Mouse (Mus musculus): ENCODE measurements around the gene Adh4. TPM values are rescaled to one million over a fixed set of nuclear protein-coding genes. Genes with fewer than 3 reads are reported as not detected.
"Not testable (repeated sequence)": the region's sequence is repeated elsewhere in the genome, so short reads cannot be mapped to it uniquely, and the experiment has no call there.

The Adh4 gene
- polyA plus RNA-seq (2014; fragmentation: Nextera tagmentation; extraction: Ambion mirVana) = not detected in 2 replicates

GRCm38 (mm10) chr3:138415121-138415690 lies at the start of gene Adh4:
Adh4 (plus strand) TSS chr3:138415466.
- DNase-seq (ENCODE audit: low spot score) (no peak), ATAC-seq (replicated peaks; ENCODE audit: low FRiP score) (no peak)
- no peaks in the 10 kb centered on the region for H3K36me3 ChIP-seq (ENCODE audit: control insufficient read depth, insufficient read depth, low read length)
- no peaks in the 10 kb centered on the region for H3K4me1 ChIP-seq (replicated peaks; ENCODE audit: control insufficient read depth, insufficient read depth, low read length)
- 79% methylated on average over 6 of the region's 6 CpGs for WGBS
- H3K4me2 ChIP-seq = no peak within 1 kb of the TSS
- no peak within 1 kb of the TSS for H3K27ac ChIP-seq (ENCODE audit: low read depth, low read length)
- no peak within 1 kb of the TSS for H3K9ac ChIP-seq (ENCODE audit: low read depth, low read length)
- H3K4me3 ChIP-seq (ENCODE audit: low read depth, low read length) = no peak within 1 kb of the TSS
- H3K9me3 ChIP-seq (ENCODE audit: control insufficient read depth, low read length) = no peaks in the 10 kb centered on the region
- H3K27me3 ChIP-seq (replicated peaks; ENCODE audit: control insufficient read depth, insufficient read depth, low read length) = no peaks in the 10 kb centered on the region

DNA sequence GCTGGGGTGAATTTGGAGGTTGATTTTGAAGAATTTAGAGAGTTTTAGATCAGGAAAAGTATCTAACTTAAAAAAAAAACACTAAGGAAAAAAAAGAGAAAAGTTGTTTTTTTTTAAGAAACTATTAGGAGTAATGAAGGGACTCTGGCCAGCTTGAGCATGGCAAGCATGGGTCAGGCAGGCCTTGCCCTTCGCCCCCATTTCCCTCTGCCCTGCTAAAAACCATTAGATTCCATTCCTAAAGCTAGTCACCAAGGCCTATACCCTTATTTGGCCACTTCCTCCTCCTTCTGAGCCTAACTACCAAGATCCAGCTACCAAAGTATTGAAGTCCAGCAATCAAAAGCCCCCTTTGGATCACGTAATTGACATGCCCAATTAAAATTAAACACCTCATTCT lies 49.1 kb upstream of the Adh4 start:
- ATAC-seq (replicated peaks; ENCODE audit: low FRiP score) = no peak
- 70% methylated on average over 2 of the region's 2 CpGs for WGBS
- H3K27ac ChIP-seq (ENCODE audit: low read depth, low read length) = no peak overlapping the region

DNA sequence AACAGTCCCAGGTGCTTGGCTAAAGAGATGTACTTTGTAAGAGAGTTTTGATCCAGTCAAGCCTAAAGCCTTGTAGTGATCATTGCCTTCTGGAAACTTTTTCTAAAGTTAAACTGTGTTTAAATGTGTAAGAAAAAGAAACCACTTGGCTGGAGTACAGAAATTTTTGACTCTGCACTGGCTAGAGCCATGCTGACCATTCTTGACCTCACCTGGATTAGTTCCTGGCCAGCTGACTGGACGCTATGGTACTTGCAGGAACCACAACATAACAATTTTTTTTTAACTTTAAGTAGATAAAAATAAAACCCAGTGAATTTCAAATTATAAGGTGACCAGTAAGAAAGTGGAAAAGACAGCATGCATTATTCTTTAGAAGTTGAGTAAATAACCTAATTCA lies 45.7 kb upstream of the Adh4 start:
- H3K27ac ChIP-seq (ENCODE audit: low read depth, low read length) = no peak overlapping the region
- H3K4me3 ChIP-seq (ENCODE audit: low read depth, low read length) = no peak overlapping the region
- H3K9me3 ChIP-seq (ENCODE audit: control insufficient read depth, low read length) = no peaks in the 10 kb centered on the region
- no peak for ATAC-seq (replicated peaks; ENCODE audit: low FRiP score)
- H3K27me3 ChIP-seq (replicated peaks; ENCODE audit: control insufficient read depth, insufficient read depth, low read length) = no peaks in the 10 kb centered on the region
- WGBS = 67% methylated on average over 1 of the region's 1 CpGs
- no peaks in the 10 kb centered on the region for H3K36me3 ChIP-seq (ENCODE audit: control insufficient read depth, insufficient read depth, low read length)
- H3K4me1 ChIP-seq (replicated peaks; ENCODE audit: control insufficient read depth, insufficient read depth, low read length) = no peaks in the 10 kb centered on the region
- H3K4me2 ChIP-seq = no peak overlapping the region
- DNase-seq (ENCODE audit: low spot score) = no peak
- no peak overlapping the region for H3K9ac ChIP-seq (ENCODE audit: low read depth, low read length)

More for the DNA sequence above, 49.1 kb upstream of the Adh4 start:
- H3K4me2 ChIP-seq = no peak overlapping the region
- no peaks in the 10 kb centered on the region for H3K27me3 ChIP-seq (replicated peaks; ENCODE audit: control insufficient read depth, insufficient read depth, low read length)
- DNase-seq (ENCODE audit: low spot score) = no peak
- no peaks in the 10 kb centered on the region for H3K9me3 ChIP-seq (ENCODE audit: control insufficient read depth, low read length)
- no peak overlapping the region for H3K9ac ChIP-seq (ENCODE audit: low read depth, low read length)
- H3K4me1 ChIP-seq (replicated peaks; ENCODE audit: control insufficient read depth, insufficient read depth, low read length) = no peaks in the 10 kb centered on the region
- no peaks in the 10 kb centered on the region for H3K36me3 ChIP-seq (ENCODE audit: control insufficient read depth, insufficient read depth, low read length)
- no peak overlapping the region for H3K4me3 ChIP-seq (ENCODE audit: low read depth, low read length)

- H3K27me3 ChIP-seq (replicated peaks; ENCODE audit: control insufficient read depth, insufficient read depth, low read length); H3K4me2 ChIP-seq; H3K36me3 ChIP-seq (ENCODE audit: control insufficient read depth, insufficient read depth, low read length); H3K9ac ChIP-seq (ENCODE audit: low read depth, low read length); H3K27ac ChIP-seq (ENCODE audit: low read depth, low read length); DNase-seq (ENCODE audit: low spot score); H3K4me1 ChIP-seq (replicated peaks; ENCODE audit: control insufficient read depth, insufficient read depth, low read length); H3K9me3 ChIP-seq (ENCODE audit: control insufficient read depth, low read length); H3K4me3 ChIP-seq (ENCODE audit: low read depth, low read length); ATAC-seq (replicated peaks; ENCODE audit: low FRiP score): not testable (repeated sequence)
- 64% methylated on average over 4 of the region's 4 CpGs for WGBS
These were observed 45.0 kb upstream of the Adh4 start for GRCm38 (mm10) chr3:138370289-138370688.

DNA sequence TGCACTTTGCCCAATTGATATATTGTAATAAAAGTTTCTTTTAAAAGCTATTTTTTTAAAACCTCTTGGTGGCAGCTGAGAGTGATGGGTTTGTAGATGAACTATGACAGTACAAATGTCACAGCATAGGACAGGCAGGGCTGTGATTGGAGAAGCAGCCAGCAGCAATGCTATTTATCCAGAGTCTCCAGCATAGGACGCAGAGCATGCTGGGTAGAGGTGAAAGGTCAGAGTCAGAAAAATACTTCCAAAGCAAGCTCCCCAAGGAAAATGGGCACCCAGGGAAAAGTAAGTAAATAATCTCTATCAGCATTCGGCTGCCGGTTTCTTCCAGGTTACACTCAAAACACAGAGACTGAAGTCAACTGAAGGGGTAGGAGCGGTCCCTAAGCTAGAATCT lies 41.3 kb upstream of the Adh4 start:
- H3K36me3 ChIP-seq (ENCODE audit: control insufficient read depth, insufficient read depth, low read length) = no peaks in the 10 kb centered on the region
- no peak overlapping the region for H3K4me2 ChIP-seq
- WGBS = 76% methylated on average over 4 of the region's 4 CpGs
- no peak overlapping the region for H3K9ac ChIP-seq (ENCODE audit: low read depth, low read length)
- no peaks in the 10 kb centered on the region for H3K4me1 ChIP-seq (replicated peaks; ENCODE audit: control insufficient read depth, insufficient read depth, low read length)
- DNase-seq (ENCODE audit: low spot score) = no peak
- no peak for ATAC-seq (replicated peaks; ENCODE audit: low FRiP score)
- H3K27me3 ChIP-seq (replicated peaks; ENCODE audit: control insufficient read depth, insufficient read depth, low read length) = no peaks in the 10 kb centered on the region
- no peak overlapping the region for H3K27ac ChIP-seq (ENCODE audit: low read depth, low read length)
- no peaks in the 10 kb centered on the region for H3K9me3 ChIP-seq (ENCODE audit: control insufficient read depth, low read length)
- no peak overlapping the region for H3K4me3 ChIP-seq (ENCODE audit: low read depth, low read length)

DNA sequence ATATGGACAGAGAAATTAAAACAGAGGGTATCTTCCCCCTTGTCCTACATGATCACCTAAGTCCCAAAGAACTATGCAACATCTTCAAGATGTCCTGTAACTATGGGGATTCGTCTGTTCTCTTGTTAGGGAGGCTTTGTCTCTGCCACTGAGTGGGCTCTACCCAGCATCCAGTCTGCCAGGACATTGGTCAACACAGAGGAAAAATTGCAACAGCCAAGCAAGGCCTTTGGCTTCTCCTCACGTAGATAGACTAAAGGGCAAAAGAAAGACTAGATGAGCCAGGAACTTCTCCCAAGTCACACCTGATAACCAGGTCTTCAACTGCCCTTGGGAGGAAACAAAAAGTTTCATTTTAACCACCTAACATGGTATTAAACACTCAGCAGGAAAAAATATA lies 40.1 kb upstream of the Adh4 start:
- DNase-seq (ENCODE audit: low spot score) = no peak
- no peak for ATAC-seq (replicated peaks; ENCODE audit: low FRiP score)
- H3K4me2 ChIP-seq = no peak overlapping the region
- no peaks in the 10 kb centered on the region for H3K9me3 ChIP-seq (ENCODE audit: control insufficient read depth, low read length)
- H3K27ac ChIP-seq (ENCODE audit: low read depth, low read length) = no peak overlapping the region
- no peak overlapping the region for H3K9ac ChIP-seq (ENCODE audit: low read depth, low read length)
- WGBS = 64% methylated on average over 2 of the region's 2 CpGs
- H3K4me1 ChIP-seq (replicated peaks; ENCODE audit: control insufficient read depth, insufficient read depth, low read length) = no peaks in the 10 kb centered on the region
- no peaks in the 10 kb centered on the region for H3K36me3 ChIP-seq (ENCODE audit: control insufficient read depth, insufficient read depth, low read length)
- no peak overlapping the region for H3K4me3 ChIP-seq (ENCODE audit: low read depth, low read length)
- no peaks in the 10 kb centered on the region for H3K27me3 ChIP-seq (replicated peaks; ENCODE audit: control insufficient read depth, insufficient read depth, low read length)

- WGBS = 39% methylated on average over 3 of the region's 3 CpGs
- H3K27ac ChIP-seq (ENCODE audit: low read depth, low read length) = no peak overlapping the region
- H3K36me3 ChIP-seq (ENCODE audit: control insufficient read depth, insufficient read depth, low read length) = no peaks in the 10 kb centered on the region
- DNase-seq (ENCODE audit: low spot score) = no peak
- H3K4me1 ChIP-seq (replicated peaks; ENCODE audit: control insufficient read depth, insufficient read depth, low read length) = no peaks in the 10 kb centered on the region
- H3K9me3 ChIP-seq (ENCODE audit: control insufficient read depth, low read length) = no peaks in the 10 kb centered on the region
- H3K4me3 ChIP-seq (ENCODE audit: low read depth, low read length) = no peak overlapping the region
- H3K9ac ChIP-seq (ENCODE audit: low read depth, low read length) = no peak overlapping the region
- no peaks in the 10 kb centered on the region for H3K27me3 ChIP-seq (replicated peaks; ENCODE audit: control insufficient read depth, insufficient read depth, low read length)
- no peak overlapping the region for H3K4me2 ChIP-seq
- no peak for ATAC-seq (replicated peaks; ENCODE audit: low FRiP score)
These were observed 34.1 kb upstream of the Adh4 start for GRCm38 (mm10) chr3:138381133-138381532.

- Histone ChIP-seq H3K9ac (ENCODE audit: low read depth, low read length) (no peak overlapping the region), H3K9me3 (ENCODE audit: control insufficient read depth, low read length) (no peaks in the 10 kb centered on the region), H3K36me3 (ENCODE audit: control insufficient read depth, insufficient read depth, low read length) (no peaks in the 10 kb centered on the region), H3K4me2 (no peak overlapping the region), H3K27ac (ENCODE audit: low read depth, low read length) (no peak overlapping the region), H3K4me1 (replicated peaks; ENCODE audit: control insufficient read depth, insufficient read depth, low read length) (no peaks in the 10 kb centered on the region), H3K4me3 (ENCODE audit: low read depth, low read length) (no peak overlapping the region), H3K27me3 (replicated peaks; ENCODE audit: control insufficient read depth, insufficient read depth, low read length) (no peaks in the 10 kb centered on the region)
- DNase-seq (ENCODE audit: low spot score) (no peak), ATAC-seq (replicated peaks; ENCODE audit: low FRiP score) (no peak)
- 88% methylated on average over 6 of the region's 6 CpGs for WGBS
These were observed 28.1 kb upstream of the Adh4 start for GRCm38 (mm10) chr3:138387155-138387554.

- no peak overlapping the region for H3K4me2 ChIP-seq
- no peaks in the 10 kb centered on the region for H3K36me3 ChIP-seq (ENCODE audit: control insufficient read depth, insufficient read depth, low read length)
- H3K4me3 ChIP-seq (ENCODE audit: low read depth, low read length) = no peak overlapping the region
- ATAC-seq (replicated peaks; ENCODE audit: low FRiP score) (no peak), DNase-seq (ENCODE audit: low spot score) (no peak)
- H3K27ac ChIP-seq (ENCODE audit: low read depth, low read length) = no peak overlapping the region
- no peaks in the 10 kb centered on the region for H3K4me1 ChIP-seq (replicated peaks; ENCODE audit: control insufficient read depth, insufficient read depth, low read length)
- no peaks in the 10 kb centered on the region for H3K9me3 ChIP-seq (ENCODE audit: control insufficient read depth, low read length)
- no peak overlapping the region for H3K9ac ChIP-seq (ENCODE audit: low read depth, low read length)
- no peaks in the 10 kb centered on the region for H3K27me3 ChIP-seq (replicated peaks; ENCODE audit: control insufficient read depth, insufficient read depth, low read length)
- 59% methylated on average over 3 of the region's 3 CpGs for WGBS
These were observed 10.4 kb upstream of the Adh4 start for GRCm38 (mm10) chr3:138404872-138405271.
